8 mouse cellular contexts compared by ENCODE assay signal in genomic region chr6:29204932-29205614, GRCm38 (mm10). TPM values are rescaled to one million over a fixed set of nuclear protein-coding genes. Genes with fewer than 3 reads are reported as not detected.
DNase-seq lines count a peak whose midpoint lies in the region; ATAC-seq and TF ChIP-seq lines count a peak whose summit lies in the region.

No protein-coding gene starts in this region.

- H3K4me3 ChIP-seq in kidney, adult 2 months (ENCODE audit: insufficient read depth, low read depth, low read length), result peak overlapping the region; percentile 17; the same call in 1 of the 2 replicates

- no peaks in the 10 kb centered on the region for H3K36me3 ChIP-seq in kidney, adult 2 months (ENCODE audit: control insufficient read depth, insufficient read depth, low read length)

- H3K27me3 ChIP-seq in kidney, adult 2 months (replicated peaks; ENCODE audit: control insufficient read depth, insufficient read depth, low read length), result no peaks in the 10 kb centered on the region

- peak; percentile 94 for TF ChIP-seq CTCF in brain, embryonic 14.5 days (IDR thresholded peaks at IDR 0.05; ENCODE audit: borderline replicate concordance, extremely low read depth, insufficient read depth, insufficient read length)
- peak; percentile 87 for TF ChIP-seq CTCF in kidney, adult 2 months (conservative IDR thresholded peaks at IDR 0.05; ENCODE audit: insufficient read depth, insufficient read length, low read depth, low read length)

- no peaks in the 10 kb centered on the region for H3K4me1 ChIP-seq in kidney, adult 2 months (ENCODE audit: control insufficient read depth, insufficient read depth, low read length)

- ATAC-seq in frontal cortex, adult (ENCODE audit: low TSS enrichment), result peak; percentile 45; the same call in 1 of the 2 replicates

- WGBS in kidney, adult 2 months, result 51% methylated on average over 15 of the region's 15 CpGs

- H3K27ac ChIP-seq in kidney, adult 2 months (ENCODE audit: insufficient read depth, low read depth, low read length), result peak overlapping the region; percentile 40; the same call in 1 of the 2 replicates

- no peak for TF ChIP-seq POLR2A in brain, embryonic 14.5 days (IDR thresholded peaks at IDR 0.05; ENCODE audit: borderline replicate concordance, extremely low read depth, insufficient read depth, insufficient read length, poor library complexity, severe bottlenecking)
- no peak for TF ChIP-seq POLR2A in kidney, adult 2 months (IDR thresholded peaks at IDR 0.05; ENCODE audit: low read depth, low read length)

- DNase-seq in frontal cortex, postnatal 14 days (ENCODE audit: low spot score in 2 of 2), result no peak
- peak; percentile 32 for DNase-seq in CD4-positive helper T cell, adult 2 months (ENCODE audit: low read depth, low spot score)
- peak; percentile 75 for DNase-seq in brain, embryonic 14.5 days (ENCODE audit: low read depth)
- DNase-seq in gastrocnemius, postnatal 10 days, result peak; percentile 60
- DNase-seq in kidney, adult 2 months, result peak; percentile 68
- DNase-seq in lung, postnatal 4 days, result peak; percentile 61 to 79
- DNase-seq in testis, postnatal 10 days (ENCODE audit: low spot score), result peak; percentile 75

RNA-seq across cellular contexts. Expression of gene Impdh1, which starts 11.1 kb away (rescaled TPM):
- polyA plus RNA-seq in brain, embryonic 14.5 days (2012; rRNA removed), result 49.2 and 52.9 TPM in 2 replicates
- total RNA-seq in gastrocnemius, postnatal 10 days (2021), result 10 to 100 TPM; 23.4 to 24.7 TPM
- polyA plus RNA-seq in kidney, adult 2 months (2012; rRNA removed), result 16.8 and 17.7 TPM in 2 replicates

RNA-seq across cellular contexts. Expression of gene Prrt4, which starts 25.7 kb away (rescaled TPM):
- 7.5 and 11.1 TPM in 2 replicates for polyA plus RNA-seq in brain, embryonic 14.5 days (2012; rRNA removed)
- 1 to 10 TPM in 1 of 2 experiments, under 1 TPM in 1; 0.78 to 1.2 TPM for total RNA-seq in gastrocnemius, postnatal 10 days (2021)
- polyA plus RNA-seq in kidney, adult 2 months (2012; rRNA removed), result 0.20 and 0.24 TPM in 2 replicates

RNA-seq across cellular contexts. Expression of gene Rbm28, which starts 40.3 kb away (rescaled TPM):
- polyA plus RNA-seq in brain, embryonic 14.5 days (2012; rRNA removed), result 64.6 and 77.4 TPM in 2 replicates
- 10 to 100 TPM; 16.7 to 19.0 TPM for total RNA-seq in gastrocnemius, postnatal 10 days (2021)
- polyA plus RNA-seq in kidney, adult 2 months (2012; rRNA removed), result 4.9 and 6.1 TPM in 2 replicates

Comparison
In these comparisons a context has a peak if more than half of its experiments do, and no peak if none do; other contexts are left out.
1. DNase-seq: peak in CD4-positive helper T cell, adult 2 months (single experiment), brain, embryonic 14.5 days (single experiment), gastrocnemius, postnatal 10 days (single experiment), kidney, adult 2 months (single experiment), lung, postnatal 4 days (2 of 2) and testis, postnatal 10 days (single experiment); none in frontal cortex, postnatal 14 days (0 of 2).